Mouse (Mus musculus): ENCODE measurements at regions not wholly inside any gene's neighbourhood (a gene's known extent, or its start where the extent isn't known, plus 50 kb on each side); places are given as distances from the start of the nearest gene placed in this dataset.

DNA sequence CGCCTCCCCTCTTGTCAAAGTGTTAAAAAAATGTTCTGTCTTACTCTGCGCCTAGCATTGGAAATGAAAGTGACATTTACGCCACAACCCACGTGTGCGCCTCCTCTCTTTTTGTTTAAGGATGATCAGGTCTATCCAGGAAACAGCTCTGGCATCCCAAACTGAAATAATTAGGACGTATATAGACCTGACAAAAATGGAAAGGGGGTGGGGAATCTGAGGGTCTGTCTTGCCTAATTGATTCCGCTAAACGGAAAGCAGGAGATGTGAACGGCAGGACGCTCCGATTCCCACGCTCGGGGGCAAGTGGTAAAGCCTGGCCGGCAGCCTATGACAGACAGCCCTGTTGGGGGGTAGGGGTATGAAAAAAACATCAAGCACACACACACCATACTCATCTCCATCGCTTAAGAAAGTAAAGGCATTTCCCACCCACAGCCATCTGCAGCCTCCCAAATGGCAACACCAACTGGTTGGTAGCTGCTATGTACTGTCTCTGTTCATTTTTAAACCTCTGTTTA lies 235.8 kb downstream of the Mef2c start:
- Histone ChIP-seq H3K4me3 (peak overlapping the region; percentile 63), H3K9ac (peak overlapping the region; percentile 99), H3K4me2 (peak overlapping the region; percentile 92), H3K4me1 (replicated peaks) (peaks cover 13% of the 10 kb centered on the region), H3K36me3 (peaks cover 18% of the 10 kb centered on the region), H3K27me3 (no peaks in the 10 kb centered on the region), H3K27ac (replicated peaks) (peak overlapping the region; percentile 99), H3K9me3 (no peaks in the 10 kb centered on the region)
- peak; percentile 75 for ATAC-seq (ENCODE audit: low read depth)
- 1% methylated on average over 15 of the region's 15 CpGs for WGBS

DNA sequence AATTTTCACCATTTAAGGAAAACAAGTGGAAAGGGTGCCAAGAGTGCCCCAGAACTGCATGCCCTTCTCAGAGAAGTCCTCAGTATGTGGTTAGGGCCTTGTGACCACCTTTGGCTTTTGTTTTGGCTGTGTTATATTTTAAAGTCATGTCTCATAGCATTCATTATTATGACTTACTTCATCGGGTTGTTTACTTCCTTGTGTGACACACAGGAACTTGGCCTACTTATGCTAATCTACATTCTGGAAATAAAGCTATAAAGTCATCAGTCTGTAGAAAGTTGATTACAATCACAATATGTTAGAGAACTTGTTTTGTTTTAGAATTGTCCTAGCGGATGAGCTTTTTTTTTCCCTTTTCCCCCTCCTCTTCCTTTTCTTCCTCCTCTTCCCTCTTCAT lies 236.3 kb downstream of the Mef2c start:
- H3K4me2 ChIP-seq = peak overlapping the region; percentile 92
- H3K4me3 ChIP-seq = peak overlapping the region; percentile 63
- peaks cover 18% of the 10 kb centered on the region for H3K36me3 ChIP-seq
- ATAC-seq (ENCODE audit: low read depth) = no peak
- H3K9ac ChIP-seq = peak overlapping the region; percentile 99
- H3K9me3 ChIP-seq = no peaks in the 10 kb centered on the region
- H3K27me3 ChIP-seq = no peaks in the 10 kb centered on the region
- peak overlapping the region; percentile 99 for H3K27ac ChIP-seq (replicated peaks)
- H3K4me1 ChIP-seq (replicated peaks) = peaks cover 17% of the 10 kb centered on the region
- WGBS = 11% methylated on average over 2 of the region's 2 CpGs

DNA sequence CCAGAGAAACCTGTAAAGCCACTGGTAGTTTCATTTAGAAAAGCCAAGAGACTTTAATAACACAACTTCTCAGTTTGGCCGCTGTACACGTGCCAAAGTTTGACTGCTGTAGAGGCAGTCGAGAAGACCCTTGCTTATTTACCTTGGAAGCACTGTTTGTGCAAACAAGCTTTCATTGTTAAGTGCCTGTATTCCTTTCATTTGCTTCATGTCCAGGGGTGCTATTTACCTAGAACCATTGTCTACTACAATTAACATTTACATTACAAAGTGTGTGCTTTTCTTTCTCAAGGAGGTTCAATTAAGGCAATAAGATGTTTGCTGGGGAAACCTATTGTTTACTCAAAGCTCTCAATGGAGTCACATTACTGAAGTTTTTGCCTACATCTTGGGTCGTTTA lies 236.9 kb downstream of the Mef2c start:
- peak overlapping the region; percentile 92 for H3K4me2 ChIP-seq
- 5% methylated on average over 4 of the region's 4 CpGs for WGBS
- H3K36me3 ChIP-seq = peaks cover 18% of the 10 kb centered on the region
- peak overlapping the region; percentile 99 for H3K9ac ChIP-seq
- no peaks in the 10 kb centered on the region for H3K27me3 ChIP-seq
- no peaks in the 10 kb centered on the region for H3K9me3 ChIP-seq
- peak overlapping the region; percentile 63 for H3K4me3 ChIP-seq
- peak overlapping the region; percentile 99 for H3K27ac ChIP-seq (replicated peaks)
- ATAC-seq (ENCODE audit: low read depth) = no peak
- peaks cover 24% of the 10 kb centered on the region for H3K4me1 ChIP-seq (replicated peaks)

- Histone ChIP-seq H3K27me3 (no peaks in the 10 kb centered on the region), H3K4me3 (peak overlapping the region; percentile 63), H3K27ac (replicated peaks) (peak overlapping the region; percentile 99), H3K36me3 (peaks cover 18% of the 10 kb centered on the region), H3K4me2 (peak overlapping the region; percentile 92), H3K4me1 (replicated peaks) (peaks cover 32% of the 10 kb centered on the region), H3K9me3 (no peaks in the 10 kb centered on the region), H3K9ac (peak overlapping the region; percentile 99)
- no peak for ATAC-seq (ENCODE audit: low read depth)
- WGBS = 9% methylated on average over 7 of the region's 7 CpGs
Observed at GRCm38 (mm10) chr13:83741591-83742021, 237.8 kb downstream of the Mef2c start.

DNA sequence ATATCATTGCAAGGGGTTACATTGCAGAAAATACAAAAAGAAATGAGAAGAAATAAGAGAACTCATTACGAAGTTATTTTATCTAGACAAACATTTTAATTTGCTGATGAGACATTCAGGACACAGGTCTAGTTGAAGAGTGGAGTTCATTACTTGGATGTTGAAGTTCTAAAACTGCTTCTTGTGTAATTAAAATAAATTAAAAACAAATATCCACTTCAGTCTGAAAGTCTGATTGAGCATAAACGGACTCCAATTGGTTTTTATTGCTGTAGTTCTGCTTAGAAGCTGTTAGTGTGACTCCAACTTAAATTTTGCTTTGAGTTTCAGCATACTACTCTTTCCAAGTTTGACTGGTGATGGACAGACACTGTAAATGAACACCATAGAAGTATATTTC lies 238.3 kb downstream of the Mef2c start:
- H3K27ac ChIP-seq (replicated peaks) = peak overlapping the region; percentile 99
- peak overlapping the region; percentile 63 for H3K4me3 ChIP-seq
- peaks cover 18% of the 10 kb centered on the region for H3K36me3 ChIP-seq
- H3K4me1 ChIP-seq (replicated peaks) = peaks cover 34% of the 10 kb centered on the region
- H3K27me3 ChIP-seq = no peaks in the 10 kb centered on the region
- ATAC-seq (ENCODE audit: low read depth) = no peak
- H3K9me3 ChIP-seq = no peaks in the 10 kb centered on the region
- H3K4me2 ChIP-seq = peak overlapping the region; percentile 92
- H3K9ac ChIP-seq = peak overlapping the region; percentile 57; the same call in 1 of the 2 replicates
- 34% methylated on average over 2 of the region's 2 CpGs for WGBS

- H3K27ac ChIP-seq (replicated peaks) = peak overlapping the region; percentile 99
- no peak for ATAC-seq (ENCODE audit: low read depth)
- WGBS = 39% methylated on average over 3 of the region's 3 CpGs
- H3K4me1 ChIP-seq (replicated peaks) = peaks cover 34% of the 10 kb centered on the region
- H3K27me3 ChIP-seq = no peaks in the 10 kb centered on the region
- H3K9me3 ChIP-seq = no peaks in the 10 kb centered on the region
- peak overlapping the region; percentile 63 for H3K4me3 ChIP-seq
- peaks cover 14% of the 10 kb centered on the region for H3K36me3 ChIP-seq
- peak overlapping the region; percentile 92 for H3K4me2 ChIP-seq
- peak overlapping the region; percentile 57 for H3K9ac ChIP-seq
Observed at GRCm38 (mm10) chr13:83742546-83742945, 238.7 kb downstream of the Mef2c start.

DNA sequence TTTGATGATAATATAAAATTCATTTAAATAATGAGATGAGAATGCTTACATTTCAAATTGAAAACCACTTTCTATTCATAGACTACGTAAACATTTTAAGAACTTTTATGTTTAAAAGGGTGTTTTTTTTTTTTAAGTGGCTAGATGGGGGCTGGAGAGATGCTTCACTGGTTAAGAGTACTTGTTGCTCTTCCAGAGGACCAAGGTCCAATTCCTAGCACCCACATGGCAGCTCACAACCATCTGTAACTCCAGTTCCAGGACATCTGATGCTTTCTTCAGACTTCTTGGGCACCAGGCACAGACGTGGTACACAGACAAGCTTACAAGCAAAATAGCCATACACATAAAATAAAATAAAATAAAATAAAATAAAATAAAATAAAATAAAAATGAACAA lies 239.5 kb downstream of the Mef2c start:
- Histone ChIP-seq H3K4me1 (replicated peaks) (peaks cover 37% of the 10 kb centered on the region), H3K27ac (replicated peaks) (peak overlapping the region; percentile 97), H3K36me3 (peaks cover 5% of the 10 kb centered on the region), H3K9me3 (no peaks in the 10 kb centered on the region), H3K4me3 (no peak overlapping the region), H3K4me2 (0 out of 2 replicates have a peak overlapping the region, but pooled peaks have one; percentile 20), H3K9ac (no peak overlapping the region), H3K27me3 (no peaks in the 10 kb centered on the region)
- ATAC-seq (ENCODE audit: low read depth) = no peak
- 59% methylated on average over 2 of the region's 2 CpGs for WGBS

- Histone ChIP-seq H3K4me3 (peak overlapping the region; percentile 44), H3K4me1 (replicated peaks) (peaks cover 39% of the 10 kb centered on the region), H3K27ac (replicated peaks) (peak overlapping the region; percentile 97), H3K36me3 (no peaks in the 10 kb centered on the region), H3K9ac (peak overlapping the region; percentile 82), H3K9me3 (no peaks in the 10 kb centered on the region), H3K4me2 (peak overlapping the region; percentile 71), H3K27me3 (no peaks in the 10 kb centered on the region)
- 16% methylated on average over 8 of the region's 8 CpGs for WGBS
- ATAC-seq (ENCODE audit: low read depth) = no peak; the same call in 1 of the 2 replicates
Observed at GRCm38 (mm10) chr13:83744110-83744752, 240.4 kb downstream of the Mef2c start.

- Histone ChIP-seq H3K4me2 (peak overlapping the region; percentile 71), H3K4me1 (replicated peaks) (peaks cover 41% of the 10 kb centered on the region), H3K27me3 (no peaks in the 10 kb centered on the region), H3K36me3 (no peaks in the 10 kb centered on the region), H3K9me3 (no peaks in the 10 kb centered on the region), H3K4me3 (peak overlapping the region; percentile 44), H3K9ac (peak overlapping the region; percentile 82), H3K27ac (replicated peaks) (peak overlapping the region; percentile 97)
- WGBS = under 1% methylated on average over 38 of the region's 38 CpGs
- peak; percentile 93 for ATAC-seq (ENCODE audit: low read depth)
Observed at GRCm38 (mm10) chr13:83744981-83745555, 241.2 kb downstream of the Mef2c start.

DNA sequence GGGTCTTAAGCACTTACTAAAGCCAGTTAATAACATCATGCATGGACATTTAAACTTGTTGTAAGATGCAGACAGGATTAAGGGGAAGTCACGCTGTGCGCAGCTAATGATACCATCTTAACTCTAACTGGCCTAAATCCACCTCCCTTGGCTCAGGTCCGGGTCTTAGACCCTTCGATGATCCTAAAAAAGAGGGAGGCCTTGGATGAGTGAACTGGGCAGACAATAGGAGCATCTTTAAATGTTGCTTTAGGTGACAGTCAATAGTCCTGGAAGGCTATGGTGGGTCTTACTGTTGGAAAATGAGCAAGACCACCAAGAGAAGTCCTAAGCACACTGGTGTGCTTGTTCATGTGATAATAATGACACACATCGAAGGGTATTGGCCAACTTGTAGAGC lies 242.1 kb downstream of the Mef2c start:
- Histone ChIP-seq H3K4me2 (peak overlapping the region; percentile 71; the same call in 1 of the 2 replicates), H3K27me3 (no peaks in the 10 kb centered on the region), H3K4me3 (no peak overlapping the region), H3K36me3 (no peaks in the 10 kb centered on the region), H3K9ac (no peak overlapping the region), H3K9me3 (no peaks in the 10 kb centered on the region), H3K27ac (replicated peaks) (peak overlapping the region; percentile 97), H3K4me1 (replicated peaks) (peaks cover 41% of the 10 kb centered on the region)
- 83% methylated on average over 5 of the region's 5 CpGs for WGBS
- no peak for ATAC-seq (ENCODE audit: low read depth)

- Histone ChIP-seq H3K27me3 (no peaks in the 10 kb centered on the region), H3K9ac (peak overlapping the region; percentile 22; the same call in 1 of the 2 replicates), H3K4me2 (no peak overlapping the region), H3K9me3 (no peaks in the 10 kb centered on the region), H3K4me3 (no peak overlapping the region), H3K4me1 (replicated peaks) (peaks cover 36% of the 10 kb centered on the region), H3K36me3 (no peaks in the 10 kb centered on the region), H3K27ac (replicated peaks) (peak overlapping the region; percentile 80)
- 81% methylated on average over 3 of the region's 3 CpGs for WGBS
- ATAC-seq (ENCODE audit: low read depth) = no peak
Observed at GRCm38 (mm10) chr13:83747671-83748070, 243.8 kb downstream of the Mef2c start.

DNA sequence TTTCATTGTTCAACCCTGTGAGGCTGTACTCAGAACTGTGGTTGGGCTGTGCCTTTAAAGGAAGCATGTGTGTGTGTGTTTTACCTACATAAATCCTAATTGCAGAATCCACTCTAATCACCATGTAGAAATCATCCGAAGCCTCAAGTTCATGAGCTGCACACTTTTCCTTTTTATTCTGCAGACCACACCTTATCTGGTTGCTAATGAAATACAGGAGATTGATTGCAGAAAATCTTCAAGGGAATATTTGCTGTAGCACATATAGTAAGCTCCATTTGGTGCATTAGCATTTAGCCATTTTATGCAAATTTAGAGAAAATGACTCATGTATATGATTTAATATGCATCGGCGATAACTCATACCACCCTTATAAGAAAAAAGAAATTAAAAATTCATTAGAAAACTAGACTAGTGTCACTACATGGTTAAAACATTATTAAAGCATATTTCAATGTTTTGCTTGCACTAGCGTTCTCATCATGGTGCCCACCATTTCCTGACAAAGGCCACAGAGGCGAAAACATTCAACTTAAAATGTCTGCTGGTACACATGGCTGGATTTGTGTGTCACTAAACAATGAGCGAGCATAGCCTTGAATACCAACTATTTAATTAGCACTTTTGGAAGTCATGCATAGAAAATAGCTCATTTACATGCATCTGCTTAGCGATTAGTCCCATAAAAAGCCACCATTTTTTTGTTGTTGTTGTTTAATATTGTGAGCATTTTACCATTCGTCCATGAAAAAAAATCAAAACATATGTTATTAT lies 245.7 kb downstream of the Mef2c start:
- H3K9ac ChIP-seq = peak overlapping the region; percentile 50; the same call in 1 of the 2 replicates

More for the DNA sequence above, 245.7 kb downstream of the Mef2c start:
- Histone ChIP-seq H3K27ac (replicated peaks) (peak overlapping the region; percentile 87), H3K4me3 (no peak overlapping the region), H3K4me2 (peak overlapping the region; percentile 31), H3K27me3 (no peaks in the 10 kb centered on the region), H3K4me1 (replicated peaks) (peaks cover 29% of the 10 kb centered on the region), H3K9me3 (no peaks in the 10 kb centered on the region), H3K36me3 (no peaks in the 10 kb centered on the region)
- ATAC-seq (ENCODE audit: low read depth) = peak; percentile 41
- WGBS = 32% methylated on average over 8 of the region's 8 CpGs
